Mouse (Mus musculus): ENCODE measurements around the gene Mroh8. TPM values are rescaled to one million over a fixed set of nuclear protein-coding genes. Genes with fewer than 3 reads are reported as not detected.
"Not testable (repeated sequence)": the region's sequence is repeated elsewhere in the genome, so short reads cannot be mapped to it uniquely, and the experiment has no call there.

Gene Mroh8
- polyA plus RNA-seq, 1 experiment: 0.22 TPM

DNA sequence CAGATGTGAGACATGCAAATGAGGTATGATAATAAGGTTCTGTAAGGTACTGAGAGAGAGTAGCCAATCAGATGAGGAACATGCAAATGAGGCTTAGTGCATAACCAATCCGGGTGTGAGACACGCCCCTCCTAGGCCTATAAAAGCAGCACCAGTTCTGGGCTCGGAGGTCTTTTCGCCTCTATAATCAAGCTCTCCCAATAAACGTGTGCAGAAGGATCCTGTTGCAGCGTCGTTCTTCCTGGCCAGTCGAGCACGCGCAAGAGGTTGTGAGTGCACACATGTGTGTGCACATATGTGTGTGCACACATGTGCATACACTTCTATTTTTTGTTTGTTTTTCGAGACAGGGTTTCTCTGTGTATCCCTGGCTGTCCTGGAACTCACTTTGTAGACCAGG lies 80.9 kb downstream of the Mroh8 start:
- DNase-seq (ENCODE audit: low read depth): not testable (repeated sequence)

DNA sequence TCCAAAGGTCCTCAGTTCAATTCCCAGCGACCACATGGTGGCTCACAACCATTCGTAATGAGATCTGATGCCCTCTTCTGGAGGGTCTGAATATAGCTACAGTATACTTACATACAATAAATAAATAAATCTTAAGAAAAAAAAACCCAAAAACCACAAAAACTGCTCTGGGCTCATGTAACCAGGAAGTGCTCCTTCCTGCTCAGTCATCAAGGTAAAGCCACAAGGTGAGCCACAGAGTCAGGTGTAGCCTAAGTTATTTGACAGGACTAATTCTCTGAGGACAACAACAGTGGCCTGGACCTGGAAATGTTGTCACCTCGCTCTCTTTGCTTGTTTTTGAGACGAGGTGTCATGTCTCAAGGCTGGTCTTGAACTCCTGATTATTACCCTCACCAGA lies 88.7 kb downstream of the Mroh8 start:
- no peak for DNase-seq (ENCODE audit: low read depth)

DNA sequence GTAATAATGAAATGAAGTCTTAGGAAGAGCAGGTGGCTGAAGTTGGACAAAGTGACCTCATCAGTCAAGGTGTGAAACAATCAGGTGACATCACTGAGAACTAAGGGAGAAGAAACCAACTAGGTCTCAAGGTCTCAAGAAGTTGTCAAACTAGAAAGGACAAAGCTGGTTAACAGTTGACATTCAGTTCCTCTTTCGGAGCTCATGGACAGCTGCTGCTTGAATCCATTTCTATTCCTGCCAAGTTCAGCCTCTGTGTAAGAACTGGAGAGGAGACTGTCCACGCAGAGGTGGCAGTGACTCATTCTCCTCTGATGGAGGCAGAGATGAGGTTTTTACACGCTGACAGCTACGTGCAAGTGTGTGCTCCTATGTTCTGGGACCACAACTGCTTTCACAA lies 92.1 kb downstream of the Mroh8 start:
- no peak for DNase-seq (ENCODE audit: low read depth)

DNA sequence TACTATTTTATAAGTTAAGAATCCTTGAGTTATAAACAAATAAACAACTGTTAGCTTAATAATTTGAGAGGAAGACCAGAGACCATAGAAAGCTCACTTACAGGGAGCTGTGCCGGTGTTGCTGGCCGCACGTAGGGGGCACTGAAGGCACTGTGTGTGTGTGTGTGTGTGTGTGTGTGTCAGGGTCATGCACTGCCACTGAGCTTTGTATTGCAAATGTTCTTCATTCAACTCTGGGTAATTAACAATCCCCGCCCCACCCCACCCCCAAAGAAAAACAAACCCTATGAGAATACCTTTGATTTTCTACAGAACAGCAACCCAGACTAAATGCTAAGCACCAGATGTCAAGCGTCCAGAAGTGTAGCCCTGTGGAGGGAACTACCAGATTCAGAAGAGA lies 92.8 kb downstream of the Mroh8 start:
- no peak for DNase-seq (ENCODE audit: low read depth)

DNA sequence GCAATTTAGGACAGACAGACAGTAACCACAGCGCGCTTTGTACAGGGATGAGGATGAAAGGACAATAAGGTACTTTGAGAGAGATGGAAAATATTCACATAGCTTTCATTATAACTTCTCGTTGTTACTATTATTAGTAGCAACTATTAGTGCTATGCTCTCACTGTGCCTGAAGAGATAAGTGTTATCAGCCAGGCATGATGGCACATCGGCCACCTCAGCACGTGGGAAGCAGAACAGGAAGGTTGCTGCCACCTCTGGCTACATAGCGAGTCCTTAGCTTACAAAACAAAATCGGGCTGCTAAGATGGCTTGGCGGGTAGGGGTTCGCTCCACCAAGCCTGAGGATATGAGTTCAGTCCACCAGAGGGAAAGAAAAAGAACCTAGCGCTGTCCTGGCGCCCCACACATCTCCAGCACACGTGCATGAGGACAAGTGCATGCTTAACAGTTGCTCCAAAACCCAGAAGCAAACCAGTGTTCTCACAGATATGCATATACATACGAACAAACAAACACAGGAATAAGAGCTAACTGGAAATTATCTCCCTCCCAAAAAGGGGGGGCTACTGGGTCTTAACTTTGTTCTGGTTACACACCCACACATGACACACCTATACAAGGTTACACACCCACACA lies 94.2 kb downstream of the Mroh8 start:
- DNase-seq (ENCODE audit: low read depth): no peak

DNA sequence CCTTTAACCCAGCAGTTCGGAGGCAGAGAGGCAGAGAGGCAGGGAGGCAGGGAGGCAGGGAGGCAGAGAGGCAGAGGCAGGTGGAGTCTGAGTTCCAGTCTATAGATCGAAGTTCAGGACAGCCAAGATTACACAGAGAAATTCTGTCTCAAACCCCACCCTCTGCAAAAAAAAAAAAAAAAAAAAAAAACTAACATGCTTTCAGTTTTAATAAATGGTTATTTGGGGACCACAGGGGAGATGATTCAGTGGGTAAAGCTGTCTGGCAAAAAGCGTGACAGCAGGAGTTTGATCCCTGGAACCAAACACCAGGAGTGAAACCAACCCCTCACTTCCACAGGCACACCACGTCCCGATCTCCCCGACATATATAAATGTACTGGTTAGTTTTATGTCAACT lies 101.2 kb downstream of the Mroh8 start:
- no peak for DNase-seq (ENCODE audit: low read depth)

DNA sequence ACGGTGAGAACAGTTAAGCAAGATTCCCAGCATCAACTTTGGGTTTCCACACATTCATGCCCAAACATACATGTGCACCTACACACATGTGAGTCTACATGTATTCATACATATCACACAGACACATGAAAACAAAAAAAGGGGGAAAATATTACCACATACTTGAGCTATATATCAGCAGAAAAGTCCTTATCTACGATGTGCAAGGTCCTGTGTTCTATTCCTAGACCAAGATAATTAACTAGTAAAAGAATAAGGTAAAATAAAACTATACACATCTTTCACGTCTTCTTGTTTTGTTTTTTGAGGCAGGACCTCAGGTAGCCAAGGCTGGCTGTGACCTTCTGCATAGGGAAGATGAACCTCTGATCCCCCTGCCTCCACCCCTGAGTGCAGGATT lies 103.1 kb downstream of the Mroh8 start:
- no peak for DNase-seq (ENCODE audit: low read depth)

DNA sequence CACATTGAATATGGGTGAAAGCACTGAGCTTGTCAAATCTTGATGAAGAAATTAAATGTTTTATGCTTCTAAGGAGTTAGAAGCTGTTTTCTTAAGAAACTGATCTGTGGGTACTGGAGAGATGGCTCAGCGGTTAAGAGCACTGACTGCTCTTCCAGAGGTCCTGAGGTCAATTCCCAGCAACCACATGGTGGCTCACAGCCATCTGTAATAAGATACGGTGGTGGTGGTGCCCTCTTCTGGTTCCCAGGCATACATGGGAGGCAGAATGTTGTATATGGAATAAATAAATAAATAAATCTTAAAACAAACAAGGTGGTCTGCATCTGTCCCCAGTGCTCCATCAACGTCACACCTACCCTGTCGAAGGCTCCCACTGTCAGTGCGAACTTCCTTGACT lies 104.9 kb downstream of the Mroh8 start:
- no peak for DNase-seq (ENCODE audit: low read depth)

DNA sequence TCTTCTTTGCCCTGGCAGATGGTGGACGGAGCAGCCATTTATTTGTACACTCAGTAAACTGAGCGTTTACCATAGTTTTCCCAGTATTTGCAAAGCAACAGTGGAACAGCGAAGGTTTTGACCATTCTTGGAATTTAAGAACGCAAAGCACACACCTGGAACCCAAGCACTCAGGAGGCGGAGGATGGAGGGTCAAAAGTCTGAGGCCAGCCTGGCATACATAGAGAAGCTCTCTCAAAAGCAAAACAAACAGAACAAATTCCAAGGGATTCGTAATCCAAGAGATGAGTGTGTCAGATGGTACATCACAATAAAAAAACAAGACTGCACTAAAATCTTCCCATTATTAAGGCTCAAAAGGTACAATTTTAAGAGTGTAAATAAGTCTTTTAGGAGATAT lies 105.8 kb downstream of the Mroh8 start:
- DNase-seq (ENCODE audit: low read depth): no peak

DNA sequence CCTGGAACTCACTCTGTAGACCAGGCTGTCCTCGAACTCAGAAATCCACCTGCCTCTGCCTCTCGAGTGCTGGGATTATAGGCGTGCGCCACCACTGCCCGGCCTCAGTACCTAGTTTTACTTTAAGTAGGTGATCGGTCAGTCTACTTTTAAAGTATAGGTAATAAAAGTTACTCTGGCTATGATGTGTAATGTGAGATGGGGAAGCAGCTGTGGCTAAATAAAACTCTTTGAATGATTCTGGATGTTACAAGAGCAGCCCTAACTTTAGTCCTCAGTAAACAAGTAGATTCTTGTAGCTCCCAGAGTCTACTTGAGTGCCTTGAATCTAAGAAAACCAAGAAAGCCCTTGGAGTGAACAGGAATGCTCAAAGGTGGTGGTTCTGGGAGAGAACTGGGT lies 106.4 kb downstream of the Mroh8 start:
- DNase-seq (ENCODE audit: low read depth): no peak

DNA sequence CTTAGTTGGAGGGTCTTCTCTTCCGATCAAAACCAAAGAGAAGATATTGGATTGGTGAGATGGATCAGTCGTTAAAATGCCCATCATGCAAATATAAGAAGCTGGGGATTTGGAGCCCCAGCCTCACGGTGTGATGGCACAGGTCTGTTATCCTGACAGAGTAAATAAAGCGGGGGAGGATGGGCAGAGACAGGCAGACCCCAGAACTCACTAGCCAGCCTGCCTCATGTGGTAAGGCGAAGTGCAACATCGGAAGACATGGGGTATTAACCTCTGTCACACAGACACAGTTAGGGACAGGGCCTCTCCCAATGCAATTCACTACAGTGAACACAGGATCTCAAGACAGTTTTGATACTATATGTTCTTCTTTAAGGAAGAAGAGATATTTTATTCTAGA lies 108.7 kb downstream of the Mroh8 start:
- no peak for DNase-seq (ENCODE audit: low read depth)

DNA sequence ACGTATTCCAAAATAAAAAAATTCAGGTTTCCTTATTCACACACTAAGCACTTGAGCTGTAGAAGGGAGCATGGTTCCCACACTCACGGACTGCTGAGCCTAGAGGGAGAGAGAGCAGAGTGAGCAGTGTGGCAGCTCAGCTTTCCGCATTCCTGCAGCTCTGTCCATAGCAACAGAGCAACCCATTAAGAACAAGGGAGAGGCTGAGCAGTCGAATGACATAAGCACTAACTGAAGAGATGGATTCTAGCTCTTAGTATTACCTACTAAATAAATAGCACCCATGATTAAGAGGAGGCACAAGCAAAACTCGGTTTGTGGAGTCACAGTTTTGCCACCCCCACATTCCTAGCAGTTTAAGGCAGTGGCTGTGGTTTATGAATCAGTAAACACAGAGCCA lies 109.2 kb downstream of the Mroh8 start:
- no peak for DNase-seq (ENCODE audit: low read depth)

DNA sequence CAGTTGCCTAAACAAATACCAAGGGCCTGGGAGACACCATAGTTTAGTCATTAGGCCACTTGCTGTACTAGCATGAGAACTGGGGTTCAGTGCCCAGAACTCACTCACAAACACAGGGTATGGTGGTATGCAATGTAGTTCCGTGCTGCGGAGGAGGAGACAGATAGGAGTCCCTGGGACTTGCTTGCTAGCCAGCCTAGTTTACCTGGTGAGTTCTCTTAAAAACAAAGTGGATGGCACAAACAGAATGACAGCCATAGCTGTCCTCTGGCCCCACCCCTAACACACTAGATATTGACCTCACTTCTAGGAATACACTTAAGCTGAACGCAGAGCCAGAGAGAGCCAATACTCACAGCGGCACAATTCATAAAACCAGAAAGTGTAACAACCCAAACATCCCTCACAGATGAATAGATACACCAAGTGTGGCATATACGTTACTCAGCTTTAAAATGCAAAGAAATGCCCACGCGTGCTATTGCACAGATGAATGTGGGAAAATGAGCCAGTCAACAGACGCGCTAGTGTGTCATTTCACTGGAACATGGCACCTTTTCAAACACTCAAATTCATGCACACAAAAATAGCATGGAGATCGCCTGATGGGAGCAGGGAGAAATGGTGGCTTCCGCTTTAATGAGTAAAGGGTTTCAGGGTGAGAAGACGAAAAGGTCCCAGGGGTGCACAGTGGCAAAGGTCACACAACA lies 112.8 kb downstream of the Mroh8 start:
- no peak for DNase-seq (ENCODE audit: low read depth)

DNA sequence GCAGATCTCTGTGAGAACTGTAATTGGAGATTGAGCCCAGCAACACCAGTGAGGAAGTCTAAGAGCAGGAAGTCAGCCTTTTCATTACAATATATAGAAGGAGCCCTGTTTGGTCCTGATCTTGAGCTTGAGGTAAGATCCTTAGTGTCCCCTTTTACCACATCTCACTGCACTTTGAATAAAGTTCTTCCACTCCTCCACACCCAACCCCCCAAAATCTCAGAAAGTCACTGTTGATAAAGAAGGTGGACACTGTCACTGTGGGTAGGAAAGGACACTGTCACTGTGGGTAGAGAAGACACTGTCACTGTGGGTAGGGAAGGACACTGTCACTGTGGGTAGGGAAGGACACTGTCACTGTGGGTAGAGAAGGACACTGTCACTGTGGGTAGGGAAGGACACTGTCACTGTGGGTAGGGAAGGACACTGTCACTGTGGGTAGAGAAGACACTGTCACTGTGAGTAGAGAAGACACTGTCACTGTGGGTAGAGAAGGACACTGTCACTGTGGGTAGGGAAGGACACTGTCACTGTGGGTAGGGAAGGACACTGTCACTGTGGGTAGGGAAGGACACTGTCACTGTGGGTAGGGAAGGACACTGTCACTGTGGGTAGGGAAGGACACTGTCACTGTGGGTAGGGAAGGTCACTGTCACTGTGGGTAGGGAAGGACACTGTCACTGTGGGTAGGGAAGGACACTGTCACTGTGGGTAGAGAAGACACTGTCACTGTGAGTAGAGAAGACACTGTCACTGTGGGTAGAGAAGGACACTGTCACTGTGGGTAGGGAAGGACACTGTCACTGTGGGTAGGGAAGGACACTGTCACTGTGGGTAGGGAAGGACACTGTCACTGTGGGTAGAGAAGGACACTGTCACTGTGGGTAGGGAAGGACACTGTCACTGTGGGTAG lies 113.8 kb downstream of the Mroh8 start:
- not testable (repeated sequence) for DNase-seq (ENCODE audit: low read depth)

DNA sequence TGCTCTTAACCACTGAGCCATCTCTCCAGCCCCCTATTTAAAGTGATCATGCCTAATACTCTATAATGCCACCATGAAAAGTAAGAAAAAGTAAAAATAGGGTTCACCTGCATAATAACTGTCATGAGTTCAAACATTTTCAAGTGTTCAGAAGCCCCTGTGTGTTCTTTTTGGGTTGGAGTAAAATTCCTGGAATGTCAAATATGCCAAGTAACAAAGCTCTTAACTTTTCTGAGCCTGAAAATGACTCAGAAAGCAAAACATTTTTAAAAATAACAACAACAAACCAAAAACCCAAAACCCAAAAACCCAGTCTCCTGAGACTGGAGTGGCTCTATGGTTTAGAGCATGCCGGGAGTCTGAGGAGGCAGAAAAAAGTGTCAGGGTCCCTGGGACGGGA lies 115.2 kb downstream of the Mroh8 start:
- DNase-seq (ENCODE audit: low read depth): no peak

Other genes with a start within 250 kb of the Mroh8 start
- gene Soga1, start 200.3 kb downstream of the Mroh8 start, polyA plus RNA-seq (2012; rRNA removed): 8.0 and 8.2 TPM in 2 replicates
- gene Tldc2, start 192.5 kb downstream of the Mroh8 start, polyA plus RNA-seq (2012; rRNA removed): not detected in 2 replicates
- 27.7 and 27.9 TPM in 2 replicates for gene Samhd1, start 144.3 kb downstream of the Mroh8 start, polyA plus RNA-seq (2012; rRNA removed)
- gene Rbl1, start 75.0 kb downstream of the Mroh8 start, polyA plus RNA-seq (2012; rRNA removed): 4.0 and 4.5 TPM in 2 replicates
- gene Rpn2, start 532 bp downstream of the Mroh8 start, polyA plus RNA-seq (2012; rRNA removed): 449 and 499 TPM in 2 replicates
- 0.30 TPM in 1 of 2 replicates, not detected in the other for gene Ghrh, start 68.0 kb upstream of the Mroh8 start, polyA plus RNA-seq (2012; rRNA removed)
- 71.7 and 86.3 TPM in 2 replicates for gene Manbal, start 88.0 kb upstream of the Mroh8 start, polyA plus RNA-seq (2012; rRNA removed)
- 35.4 and 39.8 TPM in 2 replicates for gene Src, start 138.9 kb upstream of the Mroh8 start, polyA plus RNA-seq (2012; rRNA removed)

All from gonadal fat pad, adult 2 months (tissue).